Mouse (Mus musculus): ENCODE data around the gene Trim67.
A peak's percentile ranks its signal among the peaks of the same experiment; 100 is the strongest.
"Not testable (repeated sequence)": the region's sequence is repeated elsewhere in the genome, so short reads cannot be mapped to it uniquely, and the experiment has no call there.

Gene Trim67

DNA sequence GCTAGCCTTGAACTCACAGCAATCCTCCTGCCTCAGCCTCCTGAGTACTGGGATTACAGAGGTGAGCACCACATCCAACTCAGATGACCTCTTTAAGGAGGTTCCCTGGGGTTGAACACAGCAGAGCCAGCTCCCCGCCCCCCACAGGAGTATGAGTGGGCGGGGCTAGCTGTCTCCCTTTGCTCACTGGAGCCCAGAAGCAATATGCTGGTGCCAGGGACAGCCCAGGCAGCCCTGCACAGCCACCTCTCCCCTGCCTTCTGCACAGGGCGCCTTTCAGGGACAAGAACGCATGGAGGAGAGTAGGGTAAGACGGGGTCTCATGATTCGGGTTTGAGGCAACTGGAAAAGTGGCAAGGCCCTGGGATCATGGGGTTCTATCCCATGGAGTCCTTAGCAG lies 38.6 kb downstream of the Trim67 start:
- DNase-seq (ENCODE audit: low read depth in 2 of 2, low spot score in 2 of 2) = no peak

DNA sequence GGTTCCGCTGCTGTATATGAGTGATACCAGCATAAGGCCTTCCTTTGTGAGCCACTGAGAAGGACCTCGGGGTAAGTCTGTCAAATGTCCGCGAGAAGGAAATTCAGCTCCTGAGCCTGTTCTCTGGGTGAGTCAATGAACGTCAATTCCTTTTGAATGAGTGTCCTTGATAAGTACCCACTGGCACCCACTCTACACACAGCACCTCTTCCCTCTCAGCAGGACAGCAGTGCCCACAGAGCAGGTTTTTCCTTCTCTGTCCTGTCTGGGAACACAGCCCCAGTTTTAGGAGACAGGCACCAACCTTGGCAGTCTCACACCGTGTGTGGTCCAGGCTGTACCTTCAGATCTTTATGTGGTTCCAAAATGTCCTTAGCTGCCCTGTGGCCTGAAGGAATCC lies 39.0 kb downstream of the Trim67 start:
- no peak for DNase-seq (ENCODE audit: low read depth in 2 of 2, low spot score in 2 of 2)

DNA sequence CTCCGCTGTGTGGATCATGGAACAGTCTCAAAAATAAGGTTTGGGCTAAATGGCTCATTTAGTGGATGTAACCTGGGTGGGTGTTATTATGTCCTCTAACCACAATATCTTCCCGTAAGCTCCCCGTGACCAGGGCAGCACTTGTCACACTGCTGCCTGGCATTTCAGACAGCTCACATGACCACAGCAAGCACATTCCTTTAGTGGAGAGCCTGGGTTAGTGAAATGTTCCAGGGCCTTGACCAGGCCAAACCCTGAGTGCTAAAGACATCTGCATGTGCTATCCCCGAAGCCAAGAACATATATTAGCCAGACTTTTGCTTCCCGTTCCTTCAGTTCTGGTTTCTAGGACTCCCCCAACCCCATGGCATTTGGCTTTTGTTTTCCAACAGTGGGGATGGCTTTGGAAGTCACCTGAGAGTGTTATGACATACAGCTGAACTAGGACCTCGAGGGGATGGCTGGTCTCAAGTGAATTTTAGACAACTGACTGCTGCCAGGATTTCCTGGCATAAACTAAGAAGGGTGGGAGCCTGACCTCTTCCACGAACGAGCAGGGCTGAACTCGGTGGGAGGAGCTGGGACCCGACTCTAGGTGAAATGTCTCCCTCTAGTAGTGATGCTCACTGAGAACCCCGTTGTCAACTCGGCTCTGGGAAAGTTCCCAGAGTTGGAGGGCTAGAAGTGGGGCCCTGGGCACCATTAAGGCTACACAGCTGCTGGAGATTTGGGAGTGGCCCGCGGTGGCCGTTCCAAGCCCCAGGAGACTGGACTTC lies 40.7 kb downstream of the Trim67 start:
- no peak for DNase-seq (ENCODE audit: low read depth in 2 of 2, low spot score in 2 of 2)

DNA sequence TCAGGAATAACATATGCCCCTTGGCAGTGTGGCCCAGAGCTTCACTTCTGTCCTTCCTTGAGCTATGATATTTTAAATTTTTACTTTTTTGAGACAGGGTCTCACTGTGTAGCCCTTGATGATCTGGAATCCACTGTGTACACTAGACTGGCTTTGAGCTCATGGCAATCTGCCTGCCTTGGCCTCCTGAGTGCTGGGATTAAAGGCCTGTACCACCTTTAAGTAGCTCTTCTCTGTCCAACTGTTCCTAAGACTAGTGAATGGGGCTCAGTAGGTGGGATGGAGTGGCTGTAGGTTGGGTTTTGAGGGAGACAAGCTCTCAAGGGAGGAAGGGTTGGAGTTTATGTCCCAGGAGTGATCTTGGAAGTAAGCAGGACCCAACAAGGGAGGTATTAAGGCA lies 43.0 kb downstream of the Trim67 start:
- DNase-seq (ENCODE audit: low read depth in 2 of 2, low spot score in 2 of 2) = no peak

DNA sequence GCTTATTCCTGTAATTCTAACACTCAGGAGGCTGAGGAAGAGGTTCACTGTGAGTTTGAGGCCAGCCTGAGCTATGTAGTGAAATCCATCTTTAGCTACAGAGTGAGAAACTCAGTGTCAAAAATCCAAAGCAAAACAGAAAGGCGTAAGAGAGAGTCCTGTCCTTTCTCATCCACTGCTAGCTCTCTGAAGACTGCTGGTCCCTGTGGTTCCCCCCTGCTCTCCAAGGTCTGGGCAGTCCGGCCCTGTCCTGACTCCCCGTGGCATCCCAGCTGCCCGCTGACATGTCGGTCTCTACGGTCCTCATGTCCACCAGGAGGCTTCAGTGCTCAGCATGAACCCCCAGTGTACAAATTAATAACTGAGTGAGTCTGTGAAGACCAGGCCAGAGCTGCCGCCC lies 43.4 kb downstream of the Trim67 start:
- no peak for DNase-seq (ENCODE audit: low read depth in 2 of 2, low spot score in 2 of 2)

DNA sequence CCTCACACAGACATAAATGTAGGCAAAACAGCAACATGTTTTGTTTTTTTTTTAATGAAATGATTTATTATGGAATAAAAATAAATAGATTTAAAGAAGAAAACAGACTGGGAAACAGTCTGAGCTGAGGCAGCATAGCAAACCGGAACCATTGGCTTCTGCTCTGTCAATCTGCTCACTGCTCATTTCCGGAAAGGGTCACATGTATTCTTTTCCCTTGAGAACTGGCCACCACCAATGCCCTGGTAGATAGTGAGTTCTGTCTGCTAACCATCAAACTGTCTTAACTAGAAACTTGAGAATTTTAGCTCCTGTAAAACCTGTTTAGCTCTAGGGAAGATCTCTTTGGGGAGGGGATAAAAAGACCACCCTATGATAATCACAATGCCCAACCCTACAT lies 44.0 kb downstream of the Trim67 start:
- no peak for DNase-seq (ENCODE audit: low read depth in 2 of 2, low spot score in 2 of 2)

DNA sequence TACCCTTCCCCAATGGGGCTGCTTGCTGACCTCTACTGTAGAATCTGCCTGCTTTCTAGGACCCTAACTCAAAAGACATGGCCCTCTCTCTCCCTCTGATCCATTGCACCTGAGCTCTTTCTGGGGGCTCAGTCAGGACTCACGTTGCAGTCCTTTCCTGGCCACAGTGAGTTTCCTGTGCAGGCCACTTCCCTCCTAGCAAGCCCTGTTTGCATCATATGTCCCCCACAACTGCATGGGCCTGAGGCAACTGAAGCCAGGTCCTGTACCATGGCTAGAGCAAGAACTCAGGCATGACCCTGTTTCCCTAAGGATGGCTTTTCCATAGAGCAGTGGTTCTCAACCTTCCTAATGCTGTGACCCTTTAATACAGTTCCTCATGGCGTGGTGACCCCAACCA lies 45.1 kb downstream of the Trim67 start:
- DNase-seq (ENCODE audit: low read depth in 2 of 2, low spot score in 2 of 2) = no peak

DNA sequence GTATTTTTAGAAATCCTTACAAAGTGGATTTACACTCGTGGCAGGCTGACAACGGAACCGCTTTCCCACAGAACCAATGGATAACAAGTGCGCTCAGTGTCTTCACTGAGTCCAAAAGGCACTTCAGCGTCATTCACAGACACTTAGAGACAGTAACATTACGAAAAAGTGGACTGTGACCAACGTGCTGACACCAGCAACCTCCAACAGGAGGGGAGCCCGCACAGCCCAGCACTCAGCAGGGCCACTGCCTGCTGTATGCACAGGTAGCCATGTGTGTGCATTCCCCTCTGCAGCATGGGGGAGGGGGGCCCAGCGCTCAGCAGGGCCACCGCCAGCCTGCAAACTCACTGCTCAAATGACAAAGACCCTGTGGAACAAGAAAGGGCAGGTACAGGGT lies 46.5 kb downstream of the Trim67 start:
- DNase-seq (ENCODE audit: low read depth in 2 of 2, low spot score in 2 of 2) = no peak

DNA sequence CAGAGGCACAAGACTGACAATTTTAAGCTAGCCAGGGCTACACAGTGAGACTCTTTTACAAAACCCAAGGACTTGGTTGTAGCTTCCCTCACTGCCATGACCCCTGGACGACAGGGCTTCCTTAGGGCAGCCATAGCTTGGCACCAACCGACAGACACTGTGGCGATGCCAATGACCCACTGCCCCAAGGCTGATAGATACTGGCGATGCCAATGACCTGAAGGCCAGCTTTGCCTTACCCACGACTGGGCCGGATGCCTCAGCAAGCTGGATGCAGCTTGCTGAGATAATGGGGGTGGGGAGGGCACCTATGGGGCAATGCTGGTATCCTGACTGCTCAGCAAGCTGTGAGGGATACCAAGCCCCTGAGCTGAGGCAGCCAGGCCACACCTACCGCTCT lies 48.0 kb downstream of the Trim67 start:
- no peak for DNase-seq (ENCODE audit: low read depth in 2 of 2, low spot score in 2 of 2)

DNA sequence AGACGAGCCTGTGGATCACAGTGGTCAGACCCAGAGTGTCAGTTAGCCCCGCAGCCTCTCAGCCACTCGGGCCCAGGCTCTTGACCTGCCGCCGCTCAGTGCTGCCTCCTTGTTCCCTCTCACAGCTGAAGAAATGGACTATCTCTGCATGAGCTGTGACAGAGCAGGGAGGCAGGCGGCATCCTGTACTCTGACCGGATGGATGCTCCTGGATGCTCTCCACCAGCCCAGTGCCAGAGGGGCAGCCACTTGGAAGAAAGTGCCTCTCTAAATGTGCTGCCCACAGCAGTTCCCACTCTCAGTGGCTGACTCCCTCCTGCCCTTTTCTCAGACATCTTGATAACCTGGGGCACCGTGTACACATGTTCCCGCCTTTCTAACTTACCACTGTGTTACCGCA lies 48.9 kb downstream of the Trim67 start:
- no peak for DNase-seq (ENCODE audit: low read depth in 2 of 2, low spot score in 2 of 2)

DNA sequence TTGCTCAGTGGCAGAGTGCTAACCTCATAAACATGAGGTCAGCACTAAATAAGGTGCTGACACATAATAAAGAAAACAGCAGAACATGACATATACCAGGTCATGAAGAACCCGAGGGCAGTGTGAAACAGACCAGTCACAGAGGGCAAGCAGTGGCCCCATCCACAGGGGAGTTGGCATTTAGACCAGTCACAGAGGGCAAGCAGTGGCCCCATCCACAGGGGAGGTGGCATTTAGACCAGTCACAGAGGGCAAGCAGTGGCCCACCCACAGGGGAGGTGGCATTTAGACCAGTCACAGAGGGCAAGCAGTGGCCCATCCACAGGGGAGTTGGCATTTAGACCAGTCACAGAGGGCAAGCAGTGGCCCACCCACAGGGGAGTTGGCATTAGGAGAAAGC lies 50.0 kb downstream of the Trim67 start:
- not testable (repeated sequence) for DNase-seq (ENCODE audit: low read depth in 2 of 2, low spot score in 2 of 2)

DNA sequence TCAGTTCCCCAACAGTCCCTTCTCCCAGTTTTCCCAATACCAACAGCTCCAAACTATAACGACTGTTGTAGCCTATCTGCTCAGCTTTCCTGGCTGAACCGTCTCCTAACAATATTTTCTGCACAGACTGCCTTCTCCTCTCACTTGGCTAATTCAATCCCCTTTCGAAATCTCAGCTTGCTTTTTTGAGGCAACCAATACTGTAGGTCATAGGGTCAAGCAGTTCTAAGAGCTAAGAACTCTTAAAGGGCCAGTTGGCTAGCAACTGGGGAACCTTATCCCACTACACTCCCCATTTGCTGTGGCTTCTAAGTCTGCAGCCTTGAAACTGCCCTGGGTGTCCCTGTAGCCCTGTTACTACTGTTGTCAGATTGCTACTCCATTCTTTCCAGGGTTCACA lies 52.2 kb downstream of the Trim67 start:
- DNase-seq (ENCODE audit: low read depth in 2 of 2, low spot score in 2 of 2) = no peak

DNA sequence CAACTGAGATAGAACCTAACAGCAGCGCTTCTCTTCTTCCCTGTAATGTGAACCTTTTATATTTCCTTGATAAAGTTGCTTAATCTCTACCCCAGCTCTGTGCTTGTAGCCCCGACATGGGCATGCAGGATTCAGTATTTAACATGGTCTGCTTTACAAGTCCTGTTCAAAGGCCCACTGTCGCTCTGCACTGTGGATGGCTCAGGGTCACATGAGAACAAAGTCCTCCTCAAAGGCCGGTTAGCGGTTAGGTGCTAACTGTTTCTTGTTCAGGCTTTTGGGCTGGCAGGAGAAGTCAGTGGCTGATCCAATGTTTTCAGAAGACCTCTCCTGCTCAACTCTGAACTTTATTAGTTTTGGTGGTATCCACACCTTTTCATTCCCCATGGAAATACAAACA lies 52.7 kb downstream of the Trim67 start:
- no peak for DNase-seq (ENCODE audit: low read depth in 2 of 2, low spot score in 2 of 2)

DNA sequence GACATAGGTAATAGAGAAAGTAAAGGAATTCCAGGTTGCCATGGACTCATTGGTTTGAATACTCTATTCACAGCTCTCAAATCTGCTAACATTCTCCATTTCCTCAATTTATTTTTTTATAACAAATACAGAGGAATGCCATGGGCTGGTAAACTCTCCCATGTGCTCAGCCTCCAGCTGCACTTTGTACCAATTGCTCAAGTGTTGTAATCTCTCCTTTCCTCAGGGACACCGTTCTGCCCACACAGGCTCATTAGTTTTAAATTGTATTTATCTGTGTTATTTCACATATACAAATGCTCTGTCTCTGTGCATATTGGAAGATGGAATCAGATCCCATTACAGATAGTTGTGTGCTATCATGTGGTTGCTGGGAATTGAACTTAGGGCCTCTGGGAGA lies 60.6 kb downstream of the Trim67 start:
- no peak for DNase-seq (ENCODE audit: low read depth in 2 of 2, low spot score in 2 of 2)

DNA sequence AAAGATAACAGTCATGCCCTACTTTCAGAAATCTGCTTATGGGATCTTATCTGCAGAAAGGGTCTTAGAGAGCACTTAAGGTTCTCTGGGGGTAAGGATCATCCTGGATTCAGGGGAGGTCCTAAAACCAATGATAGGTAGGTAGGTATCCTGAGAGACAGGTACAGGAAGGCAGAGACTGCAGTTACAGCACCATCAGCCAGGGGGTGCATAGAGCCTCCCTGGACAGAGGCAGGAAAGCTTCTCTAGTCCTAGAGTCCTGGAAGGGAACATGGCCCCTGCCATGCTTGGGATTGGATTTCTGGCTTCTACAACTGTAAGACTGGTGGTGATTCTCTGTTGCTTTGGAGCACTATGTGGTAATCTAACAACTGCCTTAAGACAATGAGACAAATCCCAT lies 66.6 kb downstream of the Trim67 start:
- DNase-seq (ENCODE audit: low read depth in 2 of 2, low spot score in 2 of 2) = peak in 1 of 2 experiments; percentile 16

DNA sequence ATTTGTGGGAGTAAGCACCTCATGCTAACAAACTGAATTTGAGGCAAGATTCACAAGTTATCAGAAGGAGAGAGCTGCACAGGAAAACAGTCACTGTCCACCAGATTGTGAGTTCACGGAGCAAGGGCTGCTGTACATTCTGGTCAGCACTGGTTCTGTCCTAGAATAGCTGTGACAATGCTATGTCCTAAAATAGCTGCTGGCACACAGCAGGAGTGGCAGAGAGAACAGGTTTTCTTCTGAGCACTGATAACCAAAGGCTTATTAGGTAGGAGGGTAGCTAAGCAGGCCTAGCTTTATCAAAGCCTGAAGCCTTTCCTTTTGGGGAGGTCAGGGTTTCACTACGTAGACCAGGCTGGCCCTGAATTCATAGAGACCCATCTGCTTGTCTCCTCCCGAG lies 67.3 kb downstream of the Trim67 start:
- no peak for DNase-seq (ENCODE audit: low read depth in 2 of 2, low spot score in 2 of 2)

DNA sequence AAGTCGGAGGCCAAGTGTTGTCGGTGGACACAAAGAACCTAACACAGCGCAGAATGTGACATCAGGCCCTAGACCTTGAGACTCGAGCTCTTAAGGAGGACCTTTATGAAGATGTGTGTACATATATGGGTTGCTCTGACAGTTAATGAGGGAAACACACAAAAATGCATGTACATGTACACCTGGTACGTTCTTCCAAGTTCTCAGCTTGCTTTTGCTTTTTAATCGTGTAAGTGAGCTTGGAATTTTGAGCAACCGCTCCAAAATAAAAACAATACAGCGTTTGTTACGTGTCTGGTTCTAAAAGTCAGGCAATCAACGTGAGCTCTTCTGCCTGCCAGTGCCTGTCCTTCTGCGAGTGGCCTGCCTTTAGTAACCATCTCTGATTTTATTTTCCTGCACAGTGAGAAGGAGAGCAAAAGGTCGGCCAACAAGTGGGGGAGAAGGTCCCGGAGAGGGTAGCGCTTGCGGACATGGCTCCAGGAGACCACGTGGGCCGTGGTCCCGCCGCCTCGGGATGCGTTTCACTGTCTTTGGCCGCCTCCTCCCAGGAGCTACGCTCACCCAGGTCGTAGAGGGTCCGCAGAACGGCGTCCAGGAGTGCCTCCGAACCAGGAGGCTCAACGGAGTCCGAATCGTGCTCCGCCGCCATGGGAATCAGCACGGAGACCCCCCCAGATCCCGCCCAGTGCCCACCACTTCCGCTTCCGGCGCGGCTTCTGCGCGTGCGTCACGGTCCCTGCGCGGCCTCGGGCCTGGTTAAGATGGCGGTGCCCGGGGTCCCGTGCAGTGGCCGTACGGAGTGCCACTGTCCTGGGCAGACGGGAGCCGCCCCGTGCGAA lies 69.7 kb downstream of the Trim67 start, which contains the start of the genes Gnpat and 2810004N23Rik:
Gene Gnpat (plus strand): TSS at position 713 of the 842 bp plus-strand sequence.
Gene 2810004N23Rik (minus strand): TSS at position 800 of the 842 bp plus-strand sequence.
- DNase-seq (ENCODE audit: low read depth in 2 of 2, low spot score in 2 of 2) = peak; percentile 94 to 97

DNA sequence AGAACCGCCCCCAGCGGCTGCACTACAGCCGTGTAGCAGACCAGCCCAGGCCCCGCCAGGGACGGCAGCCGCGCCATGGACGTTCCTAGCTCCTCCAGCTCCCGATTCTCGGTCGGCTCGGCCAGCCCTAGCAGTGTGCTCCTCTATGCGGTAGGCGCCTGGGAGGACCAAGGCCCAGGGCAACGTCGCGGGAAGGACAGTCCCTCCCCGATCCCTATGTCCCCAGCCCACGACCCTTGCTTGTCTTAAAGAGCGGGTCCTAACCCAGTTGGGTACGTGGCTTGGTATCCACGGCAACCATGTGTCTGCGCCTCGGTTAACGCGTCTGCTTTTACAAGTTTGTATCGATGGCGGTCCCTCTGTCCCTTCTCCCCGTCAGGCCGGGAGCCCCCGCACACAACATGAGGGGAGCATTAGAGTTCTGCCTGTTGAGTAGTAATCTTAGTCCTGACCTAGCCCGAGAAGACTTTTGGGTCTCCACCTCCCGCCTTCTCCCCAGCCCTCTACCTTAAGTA lies 70.3 kb downstream of the Trim67 start:
- DNase-seq (ENCODE audit: low read depth in 2 of 2, low spot score in 2 of 2) = no peak

DNA sequence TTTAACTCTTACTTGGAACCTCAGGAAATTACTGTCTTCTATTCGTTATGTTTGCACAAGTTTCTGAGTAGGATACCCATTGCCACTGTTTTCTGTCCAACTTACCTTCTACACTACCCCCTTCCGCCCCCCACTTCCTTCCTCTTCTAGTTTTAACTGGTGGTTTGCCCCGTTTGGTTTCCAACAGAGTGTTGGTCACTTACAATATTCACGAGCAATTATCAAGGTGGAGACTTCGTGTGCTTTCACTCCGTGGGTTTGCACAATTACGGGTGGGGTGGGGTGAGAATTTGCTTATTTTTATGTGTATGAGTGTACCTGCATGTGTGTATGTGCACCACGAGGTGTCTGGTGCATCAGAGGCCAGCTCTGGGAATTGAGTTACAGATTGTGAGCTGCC lies 70.8 kb downstream of the Trim67 start:
- peak in 1 of 2 experiments; percentile 8 for DNase-seq (ENCODE audit: low read depth in 2 of 2, low spot score in 2 of 2)

DNA sequence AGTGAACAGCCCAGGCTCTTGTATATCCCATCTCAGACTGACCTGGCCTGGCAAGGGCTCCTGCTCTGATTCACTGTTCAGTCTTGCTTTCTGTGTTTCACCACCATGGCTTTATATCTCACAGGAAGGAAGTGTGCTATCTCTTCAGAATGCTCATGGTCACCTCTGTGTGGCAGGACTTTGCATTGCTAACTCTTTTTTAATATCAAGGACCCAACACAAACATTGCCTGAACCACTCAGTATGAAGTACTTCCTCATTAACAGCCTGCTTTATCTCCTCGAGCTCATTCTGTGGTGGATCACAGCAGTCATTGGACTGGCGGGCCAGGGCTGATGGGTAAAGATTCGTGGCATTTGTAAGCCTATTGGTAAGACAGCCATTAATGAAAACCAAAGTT lies 73.8 kb downstream of the Trim67 start:
- DNase-seq (ENCODE audit: low read depth in 2 of 2, low spot score in 2 of 2) = no peak

DNA sequence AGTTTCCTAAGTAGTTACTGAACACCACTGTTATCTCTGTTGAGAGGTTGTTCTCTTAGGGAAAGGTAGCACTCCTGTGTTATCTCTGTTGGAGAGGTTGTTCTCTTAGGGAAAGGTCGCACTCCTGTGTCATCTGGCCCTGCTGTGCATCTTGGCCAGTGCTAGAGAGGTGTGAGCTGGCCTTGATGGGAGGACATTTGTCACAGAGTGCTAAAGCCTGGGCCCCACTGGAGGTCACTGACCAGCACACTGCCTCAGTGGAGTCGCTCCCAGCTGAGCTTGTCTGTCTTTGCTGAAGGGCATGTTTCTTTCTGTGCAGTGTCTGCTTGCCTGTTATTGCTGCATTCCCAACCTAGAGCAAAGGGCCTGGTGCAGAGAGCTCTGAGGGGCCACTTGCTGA lies 74.2 kb downstream of the Trim67 start:
- no peak for DNase-seq (ENCODE audit: low read depth in 2 of 2, low spot score in 2 of 2)

DNA sequence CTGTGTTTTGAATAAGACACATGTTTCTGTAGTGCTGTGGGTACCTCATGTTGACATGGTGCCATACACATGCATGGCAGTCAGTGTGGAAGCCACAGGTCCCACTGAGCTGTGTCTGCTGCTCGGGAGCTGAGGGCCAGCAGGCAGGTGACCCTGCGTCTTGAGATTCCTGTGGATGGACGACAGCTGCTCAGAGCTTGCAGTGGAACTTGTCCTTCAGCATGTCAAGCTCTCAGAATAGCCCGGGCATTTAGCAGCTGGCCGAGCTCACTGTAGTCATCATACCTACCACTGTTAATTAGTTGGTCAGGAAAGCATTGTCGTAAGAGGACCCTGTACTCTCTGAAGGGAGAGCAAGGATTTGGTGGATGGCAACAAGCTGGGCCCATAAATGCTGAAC lies 76.8 kb downstream of the Trim67 start:
- DNase-seq (ENCODE audit: low read depth in 2 of 2, low spot score in 2 of 2) = no peak

All from CD8-positive naive resting alpha-beta T cell, adult 2 months (primary cell).